ENCODE assay signal across 13 mouse cellular contexts in the genomic region with DNA sequence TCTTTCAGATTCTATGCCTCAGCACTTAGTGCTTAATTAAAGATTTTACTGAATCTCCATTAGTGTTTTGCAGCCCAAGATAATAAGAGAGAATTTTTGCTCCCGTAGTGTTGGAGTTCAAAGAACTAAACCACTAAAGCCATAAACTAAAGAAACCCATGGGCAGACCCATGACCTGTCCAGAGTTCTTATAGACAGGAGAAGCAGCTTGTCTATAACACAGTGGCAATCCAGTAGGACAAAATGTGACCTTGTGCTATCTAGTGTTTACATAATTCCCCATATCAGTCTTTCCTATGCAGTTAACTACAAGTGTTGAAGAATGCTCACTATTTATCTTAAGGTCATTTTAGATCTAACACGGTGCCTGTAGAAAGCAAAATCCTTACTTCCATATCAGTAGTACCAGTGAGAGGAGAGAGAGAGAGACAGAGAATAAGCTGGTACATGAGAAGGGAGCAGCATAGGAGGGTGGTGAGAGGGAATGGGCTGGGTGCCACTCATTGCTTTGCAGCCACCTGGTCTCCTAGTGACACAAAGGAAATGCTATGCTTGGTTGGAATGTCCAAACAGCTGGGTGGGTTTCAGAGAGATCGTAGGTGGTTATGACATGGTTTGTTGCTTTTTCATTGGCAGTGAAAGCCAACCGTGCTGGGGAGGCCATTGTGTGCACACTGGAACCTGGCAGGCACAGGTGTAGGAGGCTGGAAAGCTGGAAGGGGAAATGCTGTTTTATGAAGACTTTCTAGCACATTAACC.
A peak's percentile ranks its signal among the peaks of the same experiment; 100 is the strongest.
DNase-seq lines count a peak whose midpoint lies in the region; ATAC-seq and TF ChIP-seq lines count a peak whose summit lies in the region.
"Had no signal": no experiment of that assay in that cellular context is flagged by ENCODE, and none has a peak within 500 bp of the region (broad histone marks: within the 10 kb centered on the region; RNA-seq: fewer than 3 reads in every experiment).

No protein-coding gene starts in this region.

- no peak overlapping the region for H3K9ac ChIP-seq in midbrain, postnatal 0 days (replicated peaks; ENCODE audit: low read length, poor library complexity, severe bottlenecking)
- H3K9ac ChIP-seq in midbrain, embryonic 14.5 days (replicated peaks; ENCODE audit: low read length): no peak overlapping the region
- H3K9ac ChIP-seq: heart, embryonic 12.5 days; liver, embryonic 13.5 days had no signal

- ATAC-seq in midbrain, postnatal 0 days (ENCODE audit: low FRiP score): no peak
- ATAC-seq in midbrain, embryonic 14.5 days (ENCODE audit: low FRiP score, low TSS enrichment): no peak
- ATAC-seq: midbrain, embryonic 16.5 days had no signal

- no peak for TF ChIP-seq POLR2A in thymus, adult 2 months (IDR thresholded peaks at IDR 0.05; ENCODE audit: control insufficient read depth, extremely low read depth, insufficient read depth, low read length, poor library complexity)

- H3K36me3 ChIP-seq in midbrain, postnatal 0 days (ENCODE audit: insufficient read depth, low read length): no peaks in the 10 kb centered on the region
- no peaks in the 10 kb centered on the region for H3K36me3 ChIP-seq in midbrain, embryonic 14.5 days (ENCODE audit: control insufficient read depth, insufficient read depth, low read length)
- no peaks in the 10 kb centered on the region for H3K36me3 ChIP-seq in thymus, adult 2 months (ENCODE audit: control insufficient read depth, insufficient read depth, low read length)
- H3K36me3 ChIP-seq: heart, embryonic 12.5 days; liver, embryonic 13.5 days had no signal

- no peak for TF ChIP-seq CTCF in midbrain, postnatal 0 days (IDR thresholded peaks at IDR 0.05)
- no peak for TF ChIP-seq CTCF in thymus, adult 2 months (IDR thresholded peaks at IDR 0.05; ENCODE audit: borderline replicate concordance, control insufficient read depth, extremely low read depth, insufficient read depth, low read length, poor library complexity)

- H3K9me3 ChIP-seq in midbrain, postnatal 0 days (ENCODE audit: low read length): no peaks in the 10 kb centered on the region
- H3K9me3 ChIP-seq in midbrain, embryonic 14.5 days (ENCODE audit: control insufficient read depth, low read length): no peaks in the 10 kb centered on the region
- H3K9me3 ChIP-seq: liver, embryonic 13.5 days had no signal

- no peaks in the 10 kb centered on the region for H3K27me3 ChIP-seq in midbrain, postnatal 0 days (ENCODE audit: insufficient read depth, low read length)
- H3K27me3 ChIP-seq in midbrain, embryonic 14.5 days (ENCODE audit: control insufficient read depth, insufficient read depth, low read length): no peaks in the 10 kb centered on the region
- H3K27me3 ChIP-seq in thymus, adult 2 months (ENCODE audit: control insufficient read depth, insufficient read depth, low read length): no peaks in the 10 kb centered on the region
- H3K27me3 ChIP-seq: heart, embryonic 12.5 days; liver, embryonic 13.5 days had no signal

- H3K4me1 ChIP-seq in midbrain, postnatal 0 days (ENCODE audit: insufficient read depth, low read length): no peaks in the 10 kb centered on the region
- H3K4me1 ChIP-seq in midbrain, embryonic 14.5 days (ENCODE audit: control insufficient read depth, insufficient read depth, low read length): no peaks in the 10 kb centered on the region
- H3K4me1 ChIP-seq in thymus, adult 2 months (replicated peaks; ENCODE audit: control insufficient read depth, insufficient read depth, low read length): no peaks in the 10 kb centered on the region
- H3K4me1 ChIP-seq: liver, embryonic 13.5 days had no signal

- no peak overlapping the region for H3K27ac ChIP-seq in midbrain, postnatal 0 days (ENCODE audit: low read depth, low read length)
- H3K27ac ChIP-seq in midbrain, embryonic 14.5 days (replicated peaks; ENCODE audit: low read depth, low read length): no peak overlapping the region
- no peak overlapping the region for H3K27ac ChIP-seq in thymus, adult 2 months (ENCODE audit: control insufficient read depth, insufficient read depth, low read length)
- H3K27ac ChIP-seq: liver, embryonic 13.5 days had no signal

- peak; percentile 5 for DNase-seq in gastrocnemius, postnatal 10 days
- no peak for DNase-seq in gastrocnemius, adult 8-10 months (ENCODE audit: low spot score in 2 of 2)
- DNase-seq in midbrain, postnatal 0 days (ENCODE audit: low spot score): peak; percentile 14
- DNase-seq in midbrain, embryonic 14.5 days: no peak
- peak; percentile 19 for DNase-seq in left cerebral cortex, adult 11 months (ENCODE audit: low spot score)
- DNase-seq in right cerebral cortex, postnatal 25 days: peak; percentile 60
- DNase-seq in adipocyte (ENCODE audit: low spot score): no peak
- no peak for DNase-seq in thymus, adult 2 months
- DNase-seq: cerebellum, postnatal 36 days; liver, embryonic 13.5 days; thymus, postnatal 4 days had no signal

- no peak overlapping the region for H3K4me3 ChIP-seq in midbrain, postnatal 0 days (ENCODE audit: low read depth, low read length)
- H3K4me3 ChIP-seq in midbrain, embryonic 14.5 days (replicated peaks; ENCODE audit: low read depth, low read length): no peak overlapping the region
- H3K4me3 ChIP-seq in thymus, adult 2 months (ENCODE audit: control insufficient read depth, insufficient read depth, low read length): no peak overlapping the region
- H3K4me3 ChIP-seq: heart, embryonic 12.5 days; liver, embryonic 13.5 days had no signal

- no peak overlapping the region for H3K4me2 ChIP-seq in midbrain, postnatal 0 days (ENCODE audit: low read depth, low read length, poor library complexity, severe bottlenecking)
- no peak overlapping the region for H3K4me2 ChIP-seq in midbrain, embryonic 14.5 days (ENCODE audit: low read length)
- H3K4me2 ChIP-seq: heart, embryonic 12.5 days; liver, embryonic 13.5 days had no signal

- whole genome bisulfite sequencing in midbrain, postnatal 0 days: 74% methylated on average over 4 of the region's 4 CpGs
- 84% methylated on average over 4 of the region's 4 CpGs for WGBS in midbrain, embryonic 14.5 days
- WGBS in thymus, adult 2 months: 89% methylated on average over 4 of the region's 4 CpGs

Comparison
In these comparisons a context has a peak if more than half of its experiments do, and no peak if none do; other contexts are left out.
1. DNase-seq: peak in gastrocnemius, postnatal 10 days (single experiment), midbrain, postnatal 0 days (single experiment), left cerebral cortex, adult 11 months (single experiment) and right cerebral cortex, postnatal 25 days (single experiment); none in gastrocnemius, adult 8-10 months (0 of 2), midbrain, embryonic 14.5 days (single experiment), adipocyte (single experiment) and thymus, adult 2 months (single experiment).